Mouse (Mus musculus) hindbrain, embryonic 11.5 days (tissue): ENCODE measurements around the gene Gm14288. TPM values are rescaled to one million over a fixed set of nuclear protein-coding genes. Genes with fewer than 3 reads are reported as not detected.
"Not testable (repeated sequence)": the region's sequence is repeated elsewhere in the genome, so short reads cannot be mapped to it uniquely, and the experiment has no call there.

Experiments
- ATAC-seq: fragments of 200-750 bp; cut with Nextera tagmentation; 2 replicates; pipeline ENCODE4 v1.8.0; 2017; ENCODE audit warnings: mild to moderate bottlenecking, moderate TSS enrichment, moderate library complexity; ENCODE audit not compliant: low FRiP score
- DNase-seq: peaks from one replicate; pipeline ENCODE4 v3.0.0-alpha.2; 2015; ENCODE audit warnings: low spot score
- H3K27ac ChIP-seq: fragments of 300-500 bp; sonication (generic); 2 replicates; pipeline ENCODE4 v1.5.1; 2014; ENCODE audit warnings: mild to moderate bottlenecking, low read depth, low read length
- H3K27me3 ChIP-seq: fragments of 300-500 bp; sonication (generic); 2 replicates; pipeline ENCODE4 v1.6.1; 2014; ENCODE audit warnings: mild to moderate bottlenecking, low read length, moderate library complexity, mixed read lengths; ENCODE audit not compliant: control insufficient read depth, insufficient read depth
- H3K36me3 ChIP-seq: fragments of 300-500 bp; sonication (generic); 2 replicates; pipeline ENCODE4 v1.6.1; 2014; ENCODE audit warnings: mild to moderate bottlenecking, low read length, moderate library complexity, mixed read lengths; ENCODE audit not compliant: control insufficient read depth, insufficient read depth
- H3K4me1 ChIP-seq: fragments of 300-500 bp; sonication (generic); replicated peaks from 2 replicates; pipeline ENCODE4 v1.6.1; 2014; ENCODE audit warnings: low read length, mixed read lengths; ENCODE audit not compliant: control insufficient read depth, insufficient read depth
- H3K4me2 ChIP-seq: fragments of 300-500 bp; sonication (generic); replicated peaks from 2 replicates; pipeline ENCODE4 v1.6.1; 2014; ENCODE audit warnings: mild to moderate bottlenecking, low read depth, low read length
- H3K4me3 ChIP-seq: fragments of 300-500 bp; sonication (generic); 2 replicates; pipeline ENCODE4 v1.5.1; 2014; ENCODE audit warnings: low read depth, low read length
- H3K9ac ChIP-seq: fragments of 300-500 bp; sonication (generic); 2 replicates; pipeline ENCODE4 v1.6.1; 2014; ENCODE audit warnings: low read depth, low read length
- H3K9me3 ChIP-seq: fragments of 300-500 bp; sonication (generic); 2 replicates; pipeline ENCODE4 v1.6.1; 2016; ENCODE audit warnings: low read length; ENCODE audit not compliant: control insufficient read depth
- WGBS: fragments of 180-500 bp; shearing (Covaris S2); extraction: QIAGEN DNeasy Blood & Tissue Kit; methylation state at CpG from one replicate; pipeline ENCODE4 v1.1.7; 2014; 5-methylcytosine and 5-hydroxymethylcytosine counted together
- polyA plus RNA-seq: library from polyadenylated mRNA; unstranded; fragments of >200 nt; fragmentation: Nextera tagmentation; extraction: Ambion mirVana; gene quantifications from 2 replicates; pipeline ENCODE4 v1.2.1, GENCODE M21; 2014

Gm14288 gene
- 1.5 and 2.1 TPM in 2 replicates for polyA plus RNA-seq

DNA sequence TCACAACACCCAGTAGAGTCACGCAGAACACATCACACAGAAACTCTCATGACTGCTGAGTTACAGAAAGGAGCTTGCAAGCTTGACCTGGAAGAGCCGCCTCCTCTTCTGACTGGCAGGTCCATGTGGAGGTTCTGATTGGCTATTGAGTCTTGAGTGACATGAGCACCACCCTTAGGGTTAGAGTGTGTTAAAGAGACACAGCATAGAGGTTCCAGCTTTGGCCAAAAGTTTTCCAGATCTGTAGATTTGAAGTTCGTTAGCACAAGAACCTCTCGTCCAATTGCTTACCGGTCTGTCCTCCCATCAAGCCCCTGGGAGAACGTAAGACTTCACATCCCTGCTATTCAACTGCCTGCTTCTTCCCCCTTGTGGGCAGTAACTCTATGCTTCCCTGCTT, at the start of gene Gm14288:
TSS of gene Gm14288 (minus strand) at position 101 of the 400 bp plus-strand sequence.
- no CpG with 5 or more reads among the region's 6 CpGs for WGBS
- H3K4me1 ChIP-seq, H3K4me2 ChIP-seq, H3K9me3 ChIP-seq, DNase-seq, H3K36me3 ChIP-seq, ATAC-seq, H3K27me3 ChIP-seq, H3K27ac ChIP-seq, H3K9ac ChIP-seq, H3K4me3 ChIP-seq: not testable (repeated sequence)

DNA sequence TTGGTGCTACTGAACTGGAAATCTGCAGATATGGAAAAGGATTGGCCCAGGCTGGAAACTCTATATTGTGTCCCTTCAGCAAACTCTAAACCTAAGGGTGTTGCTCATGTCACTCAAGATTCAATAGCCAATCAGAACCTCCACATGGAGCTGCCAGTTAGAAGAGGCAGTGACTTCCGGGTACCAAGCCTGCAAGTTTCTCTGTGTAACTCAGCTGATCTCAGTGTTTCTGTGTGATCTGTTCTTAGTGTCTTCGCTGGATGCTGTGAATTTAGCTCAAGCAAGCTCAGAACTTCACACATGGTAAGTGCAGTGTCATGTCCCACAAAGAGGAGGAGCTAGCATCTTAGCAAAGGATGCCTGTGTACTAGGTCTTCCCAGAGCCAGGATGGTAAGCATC, 59.7 kb downstream of the Gm14288 start, which contains the start of gene Gm2007:
TSS of gene Gm2007 (plus strand) at position 301 of the 400 bp plus-strand sequence.
- not testable (repeated sequence) for DNase-seq, H3K4me2 ChIP-seq, ATAC-seq, H3K36me3 ChIP-seq, H3K27ac ChIP-seq, H3K4me3 ChIP-seq, H3K9me3 ChIP-seq, H3K4me1 ChIP-seq, H3K9ac ChIP-seq, H3K27me3 ChIP-seq
- WGBS, result no CpG with 5 or more reads among the region's 2 CpGs

Other genes starting within 250 kb of the Gm14288 start
- not detected in 2 replicates for gene Gm11007, start 157.1 kb downstream of the Gm14288 start, polyA plus RNA-seq
- 8.2 and 11.2 TPM in 2 replicates for gene Zfp969, start 97.4 kb downstream of the Gm14288 start, polyA plus RNA-seq
- not detected in 2 replicates for gene Gm2007, start 59.6 kb downstream of the Gm14288 start, polyA plus RNA-seq
- 23.3 and 29.4 TPM in 2 replicates for gene Gm6710, start 68.1 kb upstream of the Gm14288 start, polyA plus RNA-seq
- gene Zfp966, start 130.0 kb upstream of the Gm14288 start, polyA plus RNA-seq, result 5.1 and 5.6 TPM in 2 replicates
- 33.5 and 36.8 TPM in 2 replicates for gene Gm2026, start 164.2 kb upstream of the Gm14288 start, polyA plus RNA-seq